Mouse (Mus musculus) C2C12 (cell line): ENCODE measurements around the gene Kirrel3.

Experiments used
- CEBPB ChIP-seq: IDR thresholded peaks from one replicate; pipeline ENCODE4 v1.6.1; 2011; ENCODE audit warnings: low read depth, mild to moderate bottlenecking, control low read depth, moderate library complexity
- CTCF ChIP-seq: IDR thresholded peaks from one replicate; pipeline ENCODE4 v1.5.1; 2011; ENCODE audit not compliant: control insufficient read depth, insufficient read depth, insufficient read length
- FOSL1 ChIP-seq: IDR thresholded peaks from one replicate; pipeline ENCODE4 v1.8.0; 2011; ENCODE audit warnings: mild to moderate bottlenecking, low read length; ENCODE audit not compliant: poor library complexity, insufficient read depth, severe bottlenecking
- MAX ChIP-seq: IDR thresholded peaks from one replicate; pipeline ENCODE4 v1.6.1; 2011; ENCODE audit warnings: mild to moderate bottlenecking, control low read depth
- MYOD1 ChIP-seq: IDR thresholded peaks from one replicate; pipeline ENCODE4 v1.6.1; 2011; ENCODE audit warnings: low read depth; ENCODE audit not compliant: control insufficient read depth, insufficient read length
- MYOG ChIP-seq: IDR thresholded peaks from one replicate; pipeline ENCODE4 v1.6.1; 2011; ENCODE audit not compliant: control insufficient read depth, insufficient read length; ENCODE audit errors: extremely low read depth
- USF1 ChIP-seq: IDR thresholded peaks from one replicate; pipeline ENCODE4 v1.6.1; 2011; ENCODE audit warnings: low read depth, mild to moderate bottlenecking, control low read depth, moderate library complexity

- no peak for TF ChIP-seq CTCF
- no peak for TF ChIP-seq FOSL1
- no peak for TF ChIP-seq USF1
- TF ChIP-seq MYOG: no peak
- no peak for TF ChIP-seq MYOD1
- TF ChIP-seq MAX: no peak
- TF ChIP-seq CEBPB: no peak
Observed at GRCm38 (mm10) chr9:35043619-35044018, 557.9 kb downstream of the Kirrel3 start.
